Comparison of ENCODE assay signal across 19 mouse cellular contexts in genomic region chr2:79618145-79618544, GRCm38 (mm10). TPM values are rescaled to one million over a fixed set of nuclear protein-coding genes. Genes with fewer than 3 reads are reported as not detected.
DNase-seq lines count a peak whose midpoint lies in the region; ATAC-seq lines count a peak whose summit lies in the region.
"Had no signal": no experiment of that assay in that cellular context is flagged by ENCODE, and none has a peak within 500 bp of the region (broad histone marks: within the 10 kb centered on the region; RNA-seq: fewer than 3 reads in every experiment).

No protein-coding gene starts in this region.

- no peaks in the 10 kb centered on the region for H3K4me1 ChIP-seq in stomach, embryonic 16.5 days (ENCODE audit: control insufficient read depth, insufficient read depth, low read length)
- H3K4me1 ChIP-seq: embryonic facial prominence, embryonic 12.5 days; forebrain, embryonic 15.5 days; heart, embryonic 15.5 days; hindbrain, embryonic 15.5 days had no signal

- H3K4me3 ChIP-seq in stomach, embryonic 16.5 days (replicated peaks; ENCODE audit: low read length): no peak overlapping the region
- H3K4me3 ChIP-seq: embryonic facial prominence, embryonic 12.5 days; forebrain, embryonic 15.5 days; heart, adult 2 months; heart, embryonic 15.5 days; hindbrain, embryonic 15.5 days had no signal

- peak; percentile 65 for DNase-seq in 416B (ENCODE audit: low read depth)
- no peak for DNase-seq in urinary bladder, postnatal 25 days (ENCODE audit: low spot score)
- no peak for DNase-seq in B cell, adult 2 months
- no peak for DNase-seq in thymus, postnatal 10 days (ENCODE audit: low spot score in 2 of 2)
- DNase-seq: adrenal gland, adult 8-10 months; adrenal gland, postnatal 36 days; cerebellum, adult 11 months; cerebellum, adult 8-10 months; cerebellum, postnatal 14 days; heart, adult 2 months; heart, postnatal 14 days had no signal

- no peaks in the 10 kb centered on the region for H3K36me3 ChIP-seq in stomach, embryonic 16.5 days (ENCODE audit: control insufficient read depth, insufficient read depth, low read length)
- H3K36me3 ChIP-seq: embryonic facial prominence, embryonic 12.5 days; forebrain, embryonic 15.5 days; heart, embryonic 15.5 days; hindbrain, embryonic 15.5 days had no signal

- no peaks in the 10 kb centered on the region for H3K9me3 ChIP-seq in stomach, embryonic 16.5 days (replicated peaks; ENCODE audit: control insufficient read depth, low read length)
- H3K9me3 ChIP-seq: embryonic facial prominence, embryonic 12.5 days; forebrain, embryonic 15.5 days; heart, embryonic 15.5 days; hindbrain, embryonic 15.5 days had no signal

- no peak overlapping the region for H3K9ac ChIP-seq in stomach, embryonic 16.5 days (ENCODE audit: low read length)
- H3K9ac ChIP-seq: embryonic facial prominence, embryonic 12.5 days; forebrain, embryonic 15.5 days; heart, embryonic 15.5 days; hindbrain, embryonic 15.5 days had no signal

- peak; percentile 72 for ATAC-seq in common myeloid progenitor, adult 5-6 weeks (replicated peaks; ENCODE audit: low read depth, poor library complexity, severe bottlenecking)
- peak; percentile 42; the same call in 1 of the 2 replicates for ATAC-seq in megakaryocyte progenitor cell, adult 5-6 weeks (replicated peaks; ENCODE audit: poor library complexity)
- ATAC-seq in stomach, embryonic 16.5 days (ENCODE audit: insufficient read depth, low FRiP score): no peak
- ATAC-seq: forebrain, embryonic 15.5 days had no signal

- H3K27ac ChIP-seq in stomach, embryonic 16.5 days (ENCODE audit: low read length): peak overlapping the region; percentile 85; the same call in 1 of the 2 replicates
- H3K27ac ChIP-seq: embryonic facial prominence, embryonic 12.5 days; forebrain, embryonic 15.5 days; heart, adult 2 months; heart, embryonic 15.5 days; hindbrain, embryonic 15.5 days had no signal

- WGBS in stomach, embryonic 16.5 days: 67% methylated on average over 2 of the region's 2 CpGs

- H3K27me3 ChIP-seq in stomach, embryonic 16.5 days (ENCODE audit: control insufficient read depth, insufficient read depth, low read length): no peaks in the 10 kb centered on the region
- H3K27me3 ChIP-seq: embryonic facial prominence, embryonic 12.5 days; forebrain, embryonic 15.5 days; heart, embryonic 15.5 days; hindbrain, embryonic 15.5 days had no signal

- no peak overlapping the region for H3K4me2 ChIP-seq in stomach, embryonic 16.5 days (ENCODE audit: low read depth, low read length)
- H3K4me2 ChIP-seq: embryonic facial prominence, embryonic 12.5 days; forebrain, embryonic 15.5 days; heart, embryonic 11.5 days; heart, embryonic 15.5 days; hindbrain, embryonic 15.5 days had no signal

RNA-seq across cellular contexts. Expression of gene Itprid2, which starts 17.0 kb away (rescaled TPM):
- 12.3 and 14.9 TPM in 2 replicates for total RNA-seq in common myeloid progenitor, adult 5-6 weeks (2017)
- 16.9 and 21.0 TPM in 2 replicates for total RNA-seq in megakaryocyte progenitor cell, adult 5-6 weeks (2015)
- 11.1 and 12.1 TPM in 2 replicates for total RNA-seq in megakaryocyte progenitor cell, adult 5-6 weeks (2017)
- polyA plus RNA-seq in stomach, embryonic 16.5 days (2015; fragmentation: Nextera tagmentation; extraction: Ambion mirVana): 19.7 and 20.7 TPM in 2 replicates
